Mouse (Mus musculus): ENCODE measurements at regions not wholly inside any gene's neighbourhood (a gene's known extent, or its start where the extent isn't known, plus 50 kb on each side); places are given as distances from the start of the nearest gene placed in this dataset.

DNA sequence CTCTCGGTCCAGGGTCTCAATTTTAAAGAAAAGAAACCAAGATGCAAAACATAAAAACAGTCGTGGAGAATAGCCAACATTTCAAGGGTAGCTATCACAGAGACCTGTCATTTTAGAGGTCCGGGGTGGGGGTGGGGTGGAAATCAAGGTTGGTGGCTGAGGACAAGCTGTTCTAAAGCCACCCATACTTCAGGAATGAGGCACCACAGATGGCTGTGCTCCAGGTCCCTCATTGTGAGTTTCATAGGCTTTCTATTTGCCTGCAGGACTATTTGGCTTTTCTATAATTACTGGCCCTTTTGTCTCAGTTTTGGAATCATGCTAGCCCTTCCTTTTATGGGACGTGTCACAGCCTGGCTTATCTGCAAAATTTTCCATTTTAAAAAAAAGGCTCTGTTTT is 55.4 kb upstream of the L3mbtl4 start:
- TF ChIP-seq CTCF (IDR thresholded peaks at IDR 0.05) (no peak), EP300 (IDR thresholded peaks at IDR 0.05) (no peak)
